Mouse (Mus musculus) left cerebral cortex, adult 18-20 months (tissue): ENCODE results near the gene Fbxl17. TPM values are rescaled to one million over a fixed set of nuclear protein-coding genes. Genes with fewer than 3 reads are reported as not detected.

Source experiments
- DNase-seq, 2 experiments: peaks; one replicate each; pipeline ENCODE4 v3.0.0; 2021 to 2022; ENCODE audit warnings: low spot score in 2 of 2, mixed read lengths in 1 of 2
- total RNA-seq, 2 experiments: library from RNA; stranded (reverse); gene quantifications; 2 replicates each; pipeline ENCODE4 v1.2.3; 2021

The Fbxl17 gene
- total RNA-seq, 2 experiments from 2014 or later, result 58.2 to 62.9 TPM

GRCm38 (mm10) chr17:63226380-63226779 is 273.4 kb downstream of the Fbxl17 start:
- DNase-seq, result no peak

DNA sequence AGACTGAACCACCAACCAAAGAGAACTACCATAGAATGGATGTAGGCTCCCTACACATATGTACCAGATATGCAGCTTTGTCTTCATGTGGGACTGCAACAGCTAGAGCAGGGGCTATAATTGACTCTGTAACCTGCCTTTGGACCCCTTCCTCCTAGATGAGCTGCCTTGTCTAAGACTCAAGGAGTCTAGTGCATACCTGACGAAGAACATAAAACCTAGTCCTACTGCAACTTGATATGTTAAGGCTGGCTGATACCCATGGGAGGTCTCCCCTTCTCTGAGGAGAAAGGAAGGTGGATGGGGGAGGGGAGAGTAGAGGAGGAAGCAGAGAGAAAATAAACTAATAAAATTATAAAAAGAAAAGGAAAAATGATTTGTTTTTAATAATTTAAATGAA is 273.9 kb downstream of the Fbxl17 start:
- no peak for DNase-seq

- DNase-seq, result no peak
Measured at GRCm38 (mm10) chr17:63223675-63224074, 276.1 kb downstream of the Fbxl17 start.

- DNase-seq, result no peak
Measured at GRCm38 (mm10) chr17:63221632-63222031, 278.2 kb downstream of the Fbxl17 start.

DNA sequence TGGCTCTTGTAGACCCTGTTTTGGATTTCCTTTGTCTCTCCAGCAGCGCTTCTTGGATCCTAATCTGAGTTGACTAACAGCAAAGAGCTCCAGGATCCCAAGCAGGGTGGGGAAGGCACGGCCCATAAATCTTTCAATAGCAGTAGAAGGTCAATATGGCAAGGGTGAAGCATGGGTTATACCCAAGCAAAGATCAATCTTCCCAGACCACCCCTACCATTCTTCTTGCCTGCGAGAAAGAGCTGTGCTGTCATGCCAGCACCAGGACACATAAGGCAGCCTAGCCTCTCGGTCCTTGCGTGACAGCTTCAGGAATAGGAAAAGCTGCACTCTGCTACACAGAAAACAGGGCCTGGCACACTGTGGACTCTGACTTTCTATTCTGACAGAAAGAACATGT is 279.0 kb downstream of the Fbxl17 start:
- no peak for DNase-seq

DNA sequence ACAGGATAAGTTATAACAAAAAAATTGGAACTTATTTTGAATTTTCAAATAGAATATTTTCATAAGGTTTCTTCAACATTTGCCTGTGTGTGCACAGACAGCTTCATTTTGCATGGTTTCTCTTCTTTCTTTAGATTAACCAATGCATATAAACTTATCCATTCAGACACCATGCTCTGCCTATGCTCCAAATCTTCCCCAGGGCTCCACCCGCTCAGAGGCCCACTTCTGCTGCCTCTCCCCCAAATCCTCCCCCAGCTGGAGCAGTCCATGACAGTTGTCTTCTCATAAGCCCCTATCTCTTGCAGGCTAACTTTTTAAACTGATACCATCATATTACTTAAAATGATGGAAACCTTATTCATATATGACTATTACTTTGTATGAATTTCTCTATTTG is 282.8 kb downstream of the Fbxl17 start:
- DNase-seq, result no peak

DNA sequence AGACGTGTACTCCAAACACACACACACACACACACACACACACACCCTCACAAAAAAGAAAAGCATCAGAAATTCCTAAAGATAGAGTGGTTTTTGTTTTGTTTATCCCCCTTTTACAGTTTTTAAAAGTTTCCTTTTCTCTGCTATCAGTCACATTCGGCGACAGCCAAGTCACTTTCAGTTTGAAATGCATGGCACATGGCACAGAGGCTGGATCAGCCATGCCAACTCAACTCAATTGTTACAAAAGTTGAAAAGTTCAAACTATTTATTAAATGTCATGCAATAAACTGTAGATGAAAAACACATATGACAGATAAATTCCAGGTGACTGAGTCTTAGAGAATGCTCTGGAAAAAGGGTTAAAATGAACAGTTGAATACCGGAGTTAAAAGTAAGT is 287.8 kb downstream of the Fbxl17 start:
- DNase-seq, result no peak

GRCm38 (mm10) chr17:63209151-63209550 is 290.7 kb downstream of the Fbxl17 start:
- peak; percentile 18 to 47 for DNase-seq

GRCm38 (mm10) chr17:63208346-63208745 is 291.5 kb downstream of the Fbxl17 start:
- no peak for DNase-seq

- no peak for DNase-seq
Measured at GRCm38 (mm10) chr17:63207714-63208113, 292.1 kb downstream of the Fbxl17 start.

GRCm38 (mm10) chr17:63205316-63205715 is 294.5 kb downstream of the Fbxl17 start:
- DNase-seq, result no peak

- DNase-seq, result no peak
Measured at GRCm38 (mm10) chr17:63203582-63204190, 296.1 kb downstream of the Fbxl17 start.

DNA sequence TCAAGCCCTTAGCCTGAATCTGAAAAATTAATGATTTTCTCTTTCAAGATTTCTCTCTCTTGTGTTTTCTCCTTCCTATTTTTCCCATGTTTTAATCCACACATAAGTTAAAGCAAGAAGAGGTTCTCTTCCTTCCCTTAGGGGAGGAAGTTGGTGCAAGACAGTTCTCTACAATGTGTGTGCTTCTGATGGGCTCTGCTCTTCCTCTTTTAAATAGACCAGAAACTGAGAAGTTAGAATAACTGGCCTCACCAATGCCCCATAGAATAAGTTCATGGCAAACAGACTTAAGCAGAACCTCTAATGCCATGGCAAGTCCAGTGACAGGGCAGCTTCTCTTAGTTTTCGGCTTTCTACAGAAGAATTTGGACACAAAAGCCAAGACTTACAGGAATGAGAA is 301.1 kb downstream of the Fbxl17 start:
- no peak for DNase-seq

GRCm38 (mm10) chr17:63195496-63195895 is 304.3 kb downstream of the Fbxl17 start:
- no peak for DNase-seq

- no peak for DNase-seq
Measured at GRCm38 (mm10) chr17:63193196-63193595, 306.6 kb downstream of the Fbxl17 start.

DNA sequence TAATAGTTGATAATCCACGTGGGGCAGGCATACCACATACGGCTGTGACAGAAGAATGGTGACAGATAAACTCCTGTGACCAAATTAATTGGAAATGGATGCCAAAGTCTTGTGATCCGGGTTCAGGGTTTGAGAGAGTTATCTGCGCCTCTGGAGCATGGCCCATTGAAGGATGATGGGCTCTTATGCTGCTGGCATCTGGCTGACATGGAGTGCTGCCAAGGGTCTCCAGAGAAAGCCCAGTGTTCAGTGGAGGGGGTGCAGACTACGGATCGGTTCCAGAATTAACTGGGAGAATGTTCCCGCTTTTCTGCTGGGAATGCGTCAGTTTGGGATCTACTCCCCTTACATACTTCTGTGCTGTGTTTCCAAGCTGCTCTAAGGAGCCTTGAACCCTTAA is 308.5 kb downstream of the Fbxl17 start:
- DNase-seq, result no peak

GRCm38 (mm10) chr17:63189274-63189673 is 310.5 kb downstream of the Fbxl17 start:
- DNase-seq, result no peak

- no peak for DNase-seq
Measured at GRCm38 (mm10) chr17:63185531-63185930, 314.3 kb downstream of the Fbxl17 start.

GRCm38 (mm10) chr17:63184844-63185504 is 314.8 kb downstream of the Fbxl17 start:
- DNase-seq, result no peak

DNA sequence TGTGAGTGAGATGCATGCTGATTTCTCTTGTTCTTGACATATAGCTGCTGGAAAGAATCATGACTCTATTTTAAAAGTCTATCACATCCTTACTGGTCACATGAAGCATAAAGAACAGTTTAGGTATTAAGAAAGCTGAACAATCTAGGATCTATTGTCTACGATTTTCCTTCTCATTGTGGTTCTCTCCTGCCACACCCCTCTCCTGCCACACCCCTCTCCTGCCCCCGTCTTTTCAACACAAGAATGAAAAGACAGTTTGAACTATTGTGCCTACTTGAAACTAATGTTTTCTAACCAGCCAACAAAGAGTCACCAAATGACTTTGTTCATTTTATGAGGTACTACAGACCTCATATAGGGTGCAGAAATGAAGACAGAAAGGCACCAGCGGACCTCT is 316.4 kb downstream of the Fbxl17 start:
- no peak for DNase-seq

DNA sequence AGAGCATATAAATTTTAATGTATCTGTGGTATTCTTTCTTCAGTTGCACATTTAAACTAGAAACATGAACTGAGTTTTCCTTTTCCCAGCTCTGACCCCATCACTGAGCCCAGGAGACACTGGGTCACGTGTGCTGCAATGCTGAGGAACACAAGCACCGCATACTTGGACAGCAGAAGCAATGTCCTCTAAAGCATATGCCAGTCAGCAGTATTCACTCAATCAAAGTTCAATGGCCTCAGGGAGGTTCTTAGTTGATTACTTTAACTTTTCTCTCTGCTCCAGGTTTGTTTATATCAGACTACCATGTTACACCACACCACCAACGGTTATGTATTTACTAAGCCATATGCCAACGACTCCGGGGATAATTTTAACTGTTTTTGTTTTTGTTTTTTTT is 318.2 kb downstream of the Fbxl17 start:
- DNase-seq, result no peak

GRCm38 (mm10) chr17:63180042-63180441 is 319.8 kb downstream of the Fbxl17 start:
- DNase-seq, result no peak

GRCm38 (mm10) chr17:63178331-63178730 is 321.5 kb downstream of the Fbxl17 start:
- no peak for DNase-seq
